Mouse (Mus musculus): Measurements from ENCODE around the gene A2m. TPM values are rescaled to one million over a fixed set of nuclear protein-coding genes. Genes with fewer than 3 reads are reported as not detected.

Gene A2m
- polyA plus RNA-seq (2021; fragmentation: Nextera tagmentation), result 0.26 and 0.60 TPM in 2 replicates
- long read RNA-seq, experiment 1, partial matches to known transcripts, result 2 of 3 reads
- long read RNA-seq, experiment 1, other reads (novel, unspliced or antisense), result 1 of 3 reads
- long read RNA-seq, experiment 2, partial matches to known transcripts, result 1 of 1 reads
- long read RNA-seq, experiment 2, other reads (novel, unspliced or antisense), result 0 of 1 reads

GRCm38 (mm10) chr6:121635076-121635475 is at the start of gene A2m:
Gene A2m, plus strand, starts transcription at chr6:121635376.

Other genes with a start within 250 kb of the A2m start
- 16.2 and 23.6 TPM in 2 replicates for gene Iqsec3, start 161.7 kb upstream of the A2m start, polyA plus RNA-seq (2021; fragmentation: Nextera tagmentation)
- gene Gm7298, start 97.6 kb downstream of the A2m start, polyA plus RNA-seq (2021; fragmentation: Nextera tagmentation), result not detected in 2 replicates
- gene Mug1, start 203.2 kb downstream of the A2m start, polyA plus RNA-seq (2021; fragmentation: Nextera tagmentation), result not detected in 2 replicates

Data from left cerebral cortex, adult 6 months (tissue).